Mouse (Mus musculus): ENCODE data around the gene Coq5.
A peak's percentile ranks its signal among the peaks of the same experiment; 100 is the strongest.

Gene Coq5

DNA sequence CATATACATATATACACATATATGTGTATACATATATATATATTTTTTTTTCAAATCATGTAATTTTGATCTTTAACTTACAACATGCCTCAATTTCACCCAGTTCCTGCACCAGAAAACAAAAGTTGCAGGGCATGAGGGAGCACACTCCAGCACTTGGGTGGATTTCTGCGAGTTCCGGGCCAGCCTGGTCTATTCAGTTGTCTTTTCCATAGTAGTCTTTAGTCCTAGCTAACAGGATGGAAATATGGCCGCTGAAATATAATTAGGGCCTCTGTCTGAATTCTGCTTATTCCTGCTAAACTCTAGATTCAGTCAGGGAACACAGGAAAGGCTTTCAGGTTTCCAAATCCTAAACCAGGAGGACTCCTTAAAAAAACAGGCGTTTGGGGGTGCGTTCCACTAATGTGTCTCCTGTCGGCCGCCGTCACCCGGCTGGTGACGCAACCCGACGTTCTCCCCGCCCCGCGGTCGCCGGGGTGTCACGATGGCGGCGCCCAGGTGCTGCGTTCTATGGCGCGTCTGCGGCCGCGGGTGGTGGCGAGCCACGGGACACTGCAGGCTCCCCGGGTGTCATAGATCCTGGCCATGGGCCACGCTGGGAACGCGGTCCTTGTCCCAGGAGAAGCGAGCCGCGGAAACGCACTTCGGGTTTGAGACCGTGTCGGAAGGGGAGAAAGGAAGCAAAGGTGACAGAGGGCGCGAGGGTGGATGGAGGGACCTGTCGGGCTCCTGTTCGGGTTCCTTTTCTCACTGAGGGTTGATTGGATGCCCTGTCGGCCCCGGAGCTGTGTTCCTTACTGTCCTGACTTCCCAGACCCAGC is at the start of gene Coq5:
Gene Coq5 (plus strand): TSS at position 441 of the 824 bp plus-strand sequence.
- peak; percentile 90 for DNase-seq (ENCODE audit: low read depth, low spot score)

DNA sequence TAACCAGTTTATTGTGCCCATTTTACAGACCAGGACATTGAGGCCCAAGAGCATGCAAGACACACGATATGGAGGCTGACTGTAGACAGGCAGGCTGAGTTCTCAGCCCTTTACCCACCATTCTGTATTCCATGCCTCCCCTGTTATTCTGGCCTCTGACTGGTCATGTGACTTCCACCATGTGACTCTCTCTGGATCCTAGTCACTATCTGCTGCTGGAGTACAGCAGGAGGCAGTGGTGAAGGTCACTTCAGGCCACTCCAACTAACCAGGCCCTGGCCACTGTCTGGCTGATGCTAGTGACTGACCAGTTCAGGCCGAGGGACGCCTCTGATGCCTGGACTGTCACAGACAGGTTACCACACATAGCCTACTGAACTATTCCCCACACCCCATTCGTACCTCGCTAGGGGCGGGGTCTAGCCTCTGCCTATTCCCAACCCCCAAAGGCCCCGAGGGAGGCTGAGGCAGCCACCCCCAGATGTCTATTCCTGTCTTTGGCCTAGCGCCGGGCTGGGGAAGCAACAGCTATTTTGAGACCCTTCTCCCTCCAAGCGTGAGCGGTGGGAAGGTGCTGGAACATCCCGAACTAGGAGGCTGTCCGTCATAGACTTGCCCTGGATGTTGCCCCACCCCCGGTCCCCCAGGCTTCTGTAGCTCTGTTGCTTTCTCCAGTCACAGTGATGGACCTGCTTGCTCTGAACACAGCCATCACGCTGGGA is 48.5 kb upstream of the Coq5 start:
- no peak for DNase-seq (ENCODE audit: low read depth, low spot score)

- DNase-seq (ENCODE audit: low read depth, low spot score) = no peak
Measured at GRCm38 (mm10) chr5:115231552-115232120, 47.8 kb upstream of the Coq5 start.

- no peak for DNase-seq (ENCODE audit: low read depth, low spot score)
Measured at GRCm38 (mm10) chr5:115232516-115232915, 47.0 kb upstream of the Coq5 start.

- DNase-seq (ENCODE audit: low read depth, low spot score) = no peak
Measured at GRCm38 (mm10) chr5:115233031-115233780, 46.3 kb upstream of the Coq5 start.

GRCm38 (mm10) chr5:115234519-115234918 is 44.9 kb upstream of the Coq5 start:
- no peak for DNase-seq (ENCODE audit: low read depth, low spot score)

DNA sequence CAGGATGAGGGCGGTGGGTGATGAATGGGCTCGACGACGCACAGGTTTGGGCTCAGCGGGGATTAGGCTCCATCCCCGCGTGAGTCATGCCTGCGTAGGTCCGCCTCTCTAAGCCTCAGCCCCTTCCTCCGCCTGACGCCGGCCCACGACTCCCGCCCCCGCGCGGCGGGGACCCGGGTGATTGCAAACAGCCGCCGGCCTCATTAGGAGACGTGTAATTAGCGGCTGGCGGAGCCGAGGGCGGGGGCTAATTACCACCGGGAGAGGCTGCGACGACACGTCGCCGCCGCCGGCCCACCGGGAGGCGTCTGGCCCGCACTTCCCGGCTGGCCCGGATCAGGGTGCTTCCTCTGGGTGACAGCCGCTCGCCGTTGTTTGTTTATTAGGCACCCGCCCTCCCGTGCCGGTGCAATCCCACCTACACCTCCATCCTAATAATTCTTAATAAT is 44.1 kb upstream of the Coq5 start:
- peak; percentile 87 for DNase-seq (ENCODE audit: low read depth, low spot score)

DNA sequence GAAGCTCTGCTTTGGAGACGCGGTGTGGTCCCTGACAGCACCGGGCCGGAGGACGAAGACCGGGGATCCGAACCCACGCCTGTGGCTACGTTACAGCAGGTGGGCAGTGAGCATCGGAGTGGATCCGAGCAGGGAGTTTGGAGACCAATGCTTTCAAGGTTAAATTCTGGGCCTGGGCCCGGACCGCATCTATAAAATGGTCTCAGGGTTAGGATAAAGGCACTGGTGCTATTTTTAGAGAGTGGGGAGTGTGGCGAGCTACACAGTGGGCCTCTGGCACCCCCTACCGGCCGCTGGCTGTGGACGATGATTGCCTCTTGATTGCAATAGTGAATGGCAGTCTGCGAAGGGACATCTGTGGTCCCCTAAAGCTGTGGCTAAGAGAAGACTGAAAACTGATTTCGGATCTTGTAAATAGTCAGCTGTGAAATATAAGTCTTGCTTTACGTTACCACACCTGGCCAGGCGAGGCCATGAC is 43.6 kb upstream of the Coq5 start, which contains the start of gene Pop5:
Gene Pop5 (plus strand): TSS at position 51 of the 478 bp plus-strand sequence.
- DNase-seq (ENCODE audit: low read depth, low spot score) = peak; percentile 94

DNA sequence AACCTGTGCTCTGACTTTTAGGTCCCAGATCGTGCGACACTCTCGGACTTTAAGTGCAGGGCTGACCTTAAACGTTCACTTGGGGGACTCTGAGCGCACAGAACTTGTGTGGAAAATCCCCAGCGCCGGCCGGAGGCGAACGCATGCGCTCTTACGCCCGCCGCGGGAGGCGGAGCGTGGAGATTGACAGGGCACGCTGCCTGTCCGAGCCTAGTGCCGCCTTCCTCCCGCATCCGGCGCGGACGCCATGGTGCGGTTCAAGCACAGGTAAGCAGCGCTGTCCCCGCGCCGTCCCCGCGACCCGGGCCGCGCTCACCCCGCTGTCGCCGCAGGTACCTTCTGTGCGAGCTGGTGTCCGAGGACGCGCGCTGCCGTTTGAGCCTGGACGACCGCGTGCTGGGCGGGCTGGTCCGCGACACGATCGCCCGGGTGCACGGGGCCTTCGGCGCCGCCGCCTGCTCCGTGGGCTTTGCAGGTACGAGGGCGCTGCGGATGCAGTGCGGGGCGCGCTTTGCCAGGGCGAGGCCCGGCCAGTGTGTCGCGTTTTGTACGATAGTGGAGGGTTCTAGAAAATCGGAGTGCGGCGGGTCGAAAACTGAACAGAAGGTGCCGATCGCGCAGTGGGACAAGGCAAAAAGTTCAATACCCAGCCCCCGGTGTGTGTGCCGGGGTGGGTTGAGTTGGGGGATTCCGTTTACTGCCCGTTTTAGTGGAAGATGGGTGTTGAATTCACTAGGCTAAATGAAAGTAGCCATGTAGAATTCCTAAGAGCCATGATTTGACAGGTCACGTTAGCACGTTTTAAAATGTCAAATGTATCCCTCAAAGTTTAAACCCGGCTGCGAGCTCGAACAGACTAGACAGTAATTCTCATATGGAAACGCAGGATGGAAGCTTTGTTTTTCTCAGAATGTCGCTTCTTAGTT is 41.4 kb upstream of the Coq5 start:
- DNase-seq (ENCODE audit: low read depth, low spot score) = peak; percentile 95

DNA sequence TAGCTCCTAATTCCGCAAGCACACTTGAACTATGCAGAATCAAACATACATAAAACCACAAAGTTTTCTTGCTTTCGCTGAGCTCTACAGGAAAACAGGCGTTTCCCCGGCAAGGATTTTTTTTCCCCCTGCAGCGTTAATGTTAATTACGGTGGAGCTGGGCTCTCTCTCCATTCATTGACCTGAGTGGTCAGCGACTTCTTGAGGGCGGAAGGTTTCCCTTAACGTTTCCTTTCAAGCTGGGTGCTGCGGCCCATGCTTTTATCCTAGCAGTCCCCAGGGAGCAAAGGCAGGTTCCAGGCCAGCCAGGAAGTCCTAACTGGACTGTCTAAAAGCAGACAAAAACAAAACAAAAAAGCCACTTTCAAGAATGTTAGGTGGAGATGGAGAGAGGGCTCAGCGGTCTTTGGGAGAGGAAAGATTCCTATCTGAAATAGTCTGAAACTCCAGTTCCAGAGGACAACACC is 40.7 kb upstream of the Coq5 start:
- no peak for DNase-seq (ENCODE audit: low read depth, low spot score)

GRCm38 (mm10) chr5:115240191-115240590 is 39.3 kb upstream of the Coq5 start:
- no peak for DNase-seq (ENCODE audit: low read depth, low spot score)

DNA sequence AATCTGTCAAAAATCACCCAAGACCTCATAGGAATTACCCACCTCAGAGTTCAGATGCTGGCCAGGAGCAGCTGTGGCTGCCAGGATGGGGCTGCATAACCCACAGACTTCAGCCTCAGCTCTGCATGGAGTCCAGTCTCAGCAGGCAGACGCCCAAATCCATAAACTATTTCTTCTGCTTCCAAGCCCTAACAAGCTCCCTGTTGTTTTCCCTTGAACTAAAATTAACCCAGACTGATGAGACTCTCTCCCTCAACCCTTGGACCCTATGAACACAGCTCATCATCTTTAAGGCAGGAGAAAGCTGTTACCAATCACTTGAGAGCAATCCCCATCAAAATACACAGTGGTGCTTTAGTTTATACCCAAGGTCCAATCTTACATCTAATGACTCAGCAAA is 24.0 kb upstream of the Coq5 start:
- DNase-seq (ENCODE audit: low read depth, low spot score) = no peak

DNA sequence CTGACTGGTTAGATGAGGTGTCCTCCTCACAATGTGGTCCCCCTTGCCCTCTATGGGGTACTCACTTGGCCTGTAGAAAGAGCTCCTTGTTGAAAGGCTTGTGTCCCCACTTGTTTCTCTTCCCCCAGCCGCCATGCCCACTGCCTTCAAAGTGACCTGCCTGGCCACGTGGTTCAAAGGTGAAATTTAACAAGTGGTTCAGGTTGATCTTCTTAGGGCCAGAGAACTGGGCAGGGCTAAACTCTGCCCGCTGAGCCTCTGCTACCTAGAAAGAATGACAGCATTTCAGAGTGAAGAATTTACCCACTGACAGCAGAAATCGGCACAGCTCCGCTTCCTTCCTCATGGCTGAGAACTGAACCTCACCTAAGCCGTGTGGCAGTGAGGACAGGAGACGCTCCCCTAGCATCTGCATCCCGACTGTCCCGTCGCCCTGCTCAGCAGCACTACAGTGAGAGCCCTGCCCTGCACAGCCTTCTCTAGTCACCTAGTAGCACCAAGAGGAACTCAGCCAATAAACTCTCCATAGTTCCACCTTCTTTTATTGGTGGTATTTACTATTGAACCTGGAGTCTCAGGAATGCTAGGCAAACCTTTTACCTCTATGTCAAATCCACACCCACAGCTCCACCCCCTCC is 22.4 kb upstream of the Coq5 start:
- DNase-seq (ENCODE audit: low read depth, low spot score) = no peak

DNA sequence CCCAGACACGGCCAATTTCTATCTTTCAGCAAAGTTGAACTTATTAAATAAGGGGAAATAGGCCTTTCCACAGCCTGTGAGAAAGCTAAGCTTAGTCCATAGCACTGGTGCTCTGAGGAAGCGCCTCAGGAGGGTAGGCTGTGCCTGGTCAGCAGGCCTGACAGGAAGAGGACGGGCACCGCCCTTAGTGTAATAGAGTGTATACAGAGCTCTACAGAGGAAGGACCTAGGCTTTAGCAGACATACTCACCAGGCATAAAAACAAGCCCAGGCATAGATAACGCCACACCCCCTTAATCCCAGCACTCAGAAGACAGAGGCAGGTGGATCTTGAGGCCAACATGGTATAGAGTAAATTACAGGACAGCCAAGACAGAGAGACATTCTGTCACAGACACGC is 19.1 kb upstream of the Coq5 start:
- DNase-seq (ENCODE audit: low read depth, low spot score) = no peak

DNA sequence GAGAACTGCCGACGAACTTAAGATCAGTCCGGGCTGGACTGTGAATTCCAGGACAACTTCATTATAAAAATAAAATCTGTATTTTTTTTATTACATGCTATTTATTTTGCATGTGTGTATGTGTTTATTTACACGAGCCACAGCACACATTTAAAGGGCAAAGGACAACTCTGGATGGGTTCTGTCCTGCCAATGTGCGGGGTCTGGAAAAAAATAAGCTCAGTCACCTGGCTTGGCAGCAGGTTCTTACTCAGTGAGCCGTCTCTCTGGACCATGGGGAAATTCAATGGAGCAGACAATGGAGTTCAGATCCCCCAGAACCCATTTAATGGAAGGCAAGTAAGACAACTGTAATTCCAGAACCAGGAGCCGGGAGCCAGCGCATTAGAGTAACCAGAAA is 18.3 kb upstream of the Coq5 start:
- no peak for DNase-seq (ENCODE audit: low read depth, low spot score)

DNA sequence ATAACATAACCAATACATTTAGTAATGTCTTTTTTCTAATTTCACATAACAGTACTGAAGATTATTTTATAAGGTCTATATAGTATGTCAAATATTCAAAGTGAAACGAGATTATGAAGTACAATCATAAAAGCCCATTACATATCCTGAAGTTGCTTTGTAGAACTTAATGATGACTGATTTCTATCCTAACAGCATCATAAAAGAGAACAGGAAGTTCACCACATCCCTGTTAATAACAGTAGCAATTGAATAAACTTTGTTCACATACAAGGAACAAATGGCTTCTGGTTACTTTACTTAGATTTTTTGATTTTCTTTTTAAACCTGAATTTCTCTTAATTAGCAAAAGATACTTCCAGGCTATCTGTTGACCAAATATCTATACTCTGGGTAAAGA is 17.6 kb upstream of the Coq5 start:
- no peak for DNase-seq (ENCODE audit: low read depth, low spot score)

DNA sequence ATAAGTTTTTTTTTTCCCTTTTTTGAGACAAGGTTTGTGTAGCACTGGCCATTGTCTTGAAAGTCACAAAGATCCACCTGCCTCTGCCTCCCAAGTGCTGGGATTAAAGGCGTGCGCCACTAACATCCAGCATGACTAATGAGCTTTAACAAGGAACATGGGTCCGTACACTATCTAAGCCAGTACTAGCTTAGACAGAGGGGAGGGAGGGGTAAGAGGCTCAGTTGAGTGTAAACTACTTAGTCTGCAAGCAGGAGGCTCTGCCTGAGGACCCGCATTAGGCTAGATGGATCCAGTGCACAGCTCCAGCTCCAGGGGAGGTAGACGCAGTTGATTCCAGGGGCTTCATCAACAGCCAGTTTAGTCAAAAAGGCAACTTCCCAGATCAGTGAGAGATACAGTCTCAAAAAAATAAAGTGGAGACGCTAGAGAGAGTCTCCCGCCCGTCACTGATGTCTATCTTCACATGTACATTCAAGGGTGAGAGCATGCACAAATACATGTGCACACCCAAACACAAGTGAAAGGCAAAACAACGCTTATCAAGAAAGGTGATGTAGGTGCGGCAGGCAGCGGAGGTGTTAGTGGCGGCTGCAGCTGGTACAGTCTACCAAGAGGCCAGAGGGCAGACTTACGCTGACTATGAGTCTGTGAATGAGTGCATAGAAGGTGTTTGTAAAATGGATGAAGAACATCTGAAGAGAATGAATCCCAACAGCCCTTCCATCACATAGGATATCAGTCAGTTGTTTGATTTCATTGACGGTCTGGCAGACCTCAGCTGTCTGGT is 16.8 kb upstream of the Coq5 start:
- DNase-seq (ENCODE audit: low read depth, low spot score) = no peak

GRCm38 (mm10) chr5:115266340-115266739 is 13.1 kb upstream of the Coq5 start:
- DNase-seq (ENCODE audit: low read depth, low spot score) = no peak
